Mouse (Mus musculus) lung, adult 18-20 months (tissue): ENCODE measurements around the gene Plin1.
A peak's percentile ranks its signal among the peaks of the same experiment; 100 is the strongest.

Experiments used
- DNase-seq, 2 experiments: peaks; one replicate each; pipeline ENCODE4 v3.0.0; 2022; ENCODE audit warnings: mixed read lengths in 2 of 2

The Plin1 gene

GRCm38 (mm10) chr7:79734563-79734962 is 1.9 kb upstream of the Plin1 start:
- peak in 1 of 2 experiments; percentile 16 for DNase-seq

GRCm38 (mm10) chr7:79731438-79731837 is 1.3 kb downstream of the Plin1 start:
- DNase-seq: no peak

- no peak for DNase-seq
Observed at GRCm38 (mm10) chr7:79729743-79730370, 2.8 kb downstream of the Plin1 start.

GRCm38 (mm10) chr7:79729169-79729568 is 3.5 kb downstream of the Plin1 start:
- DNase-seq: peak; percentile 47 to 48

- peak; percentile 53 for DNase-seq
Observed at GRCm38 (mm10) chr7:79728219-79728618, 4.5 kb downstream of the Plin1 start.

- peak; percentile 34 to 53 for DNase-seq
Observed at GRCm38 (mm10) chr7:79727091-79727490, 5.6 kb downstream of the Plin1 start.

- DNase-seq: peak; percentile 24 to 36
Observed at GRCm38 (mm10) chr7:79721386-79721977, 11.2 kb downstream of the Plin1 start.

GRCm38 (mm10) chr7:79715187-79715981 is 17.3 kb downstream of the Plin1 start, which contains the start of gene Kif7:
TSS of gene Kif7 (minus strand) at chr7:79715720.
- peak; percentile 77 to 89 for DNase-seq

GRCm38 (mm10) chr7:79710831-79711230 is 21.9 kb downstream of the Plin1 start:
- DNase-seq: no peak

- no peak for DNase-seq
Observed at GRCm38 (mm10) chr7:79710130-79710607, 22.5 kb downstream of the Plin1 start.

- no peak for DNase-seq
Observed at GRCm38 (mm10) chr7:79705210-79705609, 27.5 kb downstream of the Plin1 start.

- DNase-seq: no peak
Observed at GRCm38 (mm10) chr7:79702755-79703154, 29.9 kb downstream of the Plin1 start.

- DNase-seq: peak in 1 of 2 experiments; percentile 9
Observed at GRCm38 (mm10) chr7:79696495-79696894, 36.2 kb downstream of the Plin1 start.

- DNase-seq: no peak
Observed at GRCm38 (mm10) chr7:79680231-79680630, 52.5 kb downstream of the Plin1 start.

GRCm38 (mm10) chr7:79679186-79679585 is 53.5 kb downstream of the Plin1 start:
- DNase-seq: no peak

- DNase-seq: no peak
Observed at GRCm38 (mm10) chr7:79670900-79671604, 61.7 kb downstream of the Plin1 start.
